Mouse (Mus musculus) embryonic fibroblast, embryonic 13.5 days (primary cell): ENCODE measurements around the gene Rarres2. TPM values are rescaled to one million over a fixed set of nuclear protein-coding genes. Genes with fewer than 3 reads are reported as not detected.

Experiments used
- H3K27ac ChIP-seq: 2 replicates; pipeline ENCODE4 v1.5.1; 2012; ENCODE audit warnings: low read length, control low read depth, inconsistent platforms; ENCODE audit not compliant: insufficient read depth
- H3K4me1 ChIP-seq: 2 replicates; pipeline ENCODE4 v1.6.1; 2011; ENCODE audit warnings: low read length; ENCODE audit not compliant: control insufficient read depth, insufficient read depth
- H3K4me3 ChIP-seq: 2 replicates; pipeline ENCODE4 v1.5.1; 2011; ENCODE audit warnings: mild to moderate bottlenecking, control low read depth, low read length; ENCODE audit not compliant: insufficient read depth
- CTCF ChIP-seq: IDR thresholded peaks from 2 replicates; pipeline ENCODE4 v1.5.1; 2011; ENCODE audit warnings: mild to moderate bottlenecking, control low read depth, low read length, moderate library complexity, borderline replicate concordance; ENCODE audit not compliant: insufficient read depth
- POLR2A ChIP-seq: IDR thresholded peaks from 2 replicates; pipeline ENCODE4 v1.6.1; 2011; ENCODE audit warnings: low read depth, mild to moderate bottlenecking, control low read depth, low read length, moderate library complexity
- polyA plus RNA-seq: library from polyadenylated mRNA; stranded (reverse); fragments of >200 nt; gene quantifications from 2 replicates; pipeline ENCODE4 v1.2.4, GENCODE M21; 2011; ENCODE audit warnings: low read depth; ENCODE audit not compliant: missing spikeins, insufficient read length

The Rarres2 gene
- polyA plus RNA-seq, 1 experiment, result 2.3 TPM

DNA sequence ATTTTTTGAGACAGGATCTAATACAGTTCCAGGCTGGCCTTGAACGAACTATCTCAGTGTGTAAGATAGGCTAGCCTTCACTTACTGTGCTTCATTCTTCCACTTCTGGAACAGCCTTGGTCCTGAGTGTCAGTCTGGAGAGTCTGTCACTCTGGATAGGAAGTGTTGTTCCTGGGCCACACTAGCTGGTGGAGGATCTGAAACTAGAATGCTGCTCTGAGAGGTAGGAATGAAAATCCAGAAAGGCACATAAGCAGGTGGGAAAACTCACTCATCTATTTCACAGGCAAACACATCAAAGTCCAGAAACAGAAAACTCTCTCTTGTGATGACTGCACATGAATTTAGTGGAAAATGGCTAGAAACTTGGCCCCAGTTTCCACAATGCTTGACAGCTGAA is 28.0 kb upstream of the Rarres2 start:
- Histone ChIP-seq H3K27ac (peak overlapping the region; percentile 44; the same call in 1 of the 2 replicates), H3K4me3 (no peak overlapping the region), H3K4me1 (peaks cover 8% of the 10 kb centered on the region)
- TF ChIP-seq CTCF (no peak), POLR2A (no peak)

GRCm38 (mm10) chr6:48597233-48597625 is 24.6 kb upstream of the Rarres2 start:
- Histone ChIP-seq H3K4me1 (peaks cover 4% of the 10 kb centered on the region; the same call in 1 of the 2 replicates), H3K4me3 (no peak overlapping the region), H3K27ac (no peak overlapping the region)
- TF ChIP-seq CTCF (no peak), POLR2A (no peak)

GRCm38 (mm10) chr6:48596545-48597232 is 24.1 kb upstream of the Rarres2 start:
- no peak overlapping the region for H3K27ac ChIP-seq
- H3K4me1 ChIP-seq, result peaks cover 4% of the 10 kb centered on the region; the same call in 1 of the 2 replicates
- H3K4me3 ChIP-seq, result no peak overlapping the region
- no peak for TF ChIP-seq CTCF
- no peak for TF ChIP-seq POLR2A

DNA sequence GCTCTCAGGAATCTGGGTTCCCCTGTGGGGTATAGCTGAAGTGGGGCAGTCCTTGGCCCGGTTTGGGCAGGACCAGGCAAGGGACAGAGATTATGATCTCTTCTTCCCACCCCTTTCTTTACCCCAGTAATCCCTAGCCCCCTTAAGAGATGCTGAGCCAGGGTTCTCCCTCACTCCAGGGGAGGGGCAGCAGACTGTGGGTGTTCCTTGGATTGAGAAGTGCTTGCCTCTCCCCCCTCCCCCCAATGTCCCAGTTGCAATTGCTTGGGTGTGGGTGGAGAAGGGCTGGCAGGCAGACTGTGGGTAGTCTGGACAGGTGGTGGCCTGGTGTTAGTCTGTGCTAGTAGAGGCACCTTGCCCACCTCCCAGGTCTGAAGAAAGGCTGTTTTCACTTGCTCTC is 22.7 kb upstream of the Rarres2 start:
- H3K4me3 ChIP-seq, result peak overlapping the region; percentile 73
- TF ChIP-seq POLR2A, result no peak
- no peak for TF ChIP-seq CTCF
- H3K27ac ChIP-seq, result no peak overlapping the region
- no peaks in the 10 kb centered on the region for H3K4me1 ChIP-seq

GRCm38 (mm10) chr6:48594043-48594738 is 21.6 kb upstream of the Rarres2 start:
- H3K4me3 ChIP-seq, result peak overlapping the region; percentile 73
- peak overlapping the region; percentile 53 for H3K27ac ChIP-seq
- TF ChIP-seq CTCF (no peak), POLR2A (0 out of 2 replicates have a peak, but pooled peaks have one; percentile 29)
- H3K4me1 ChIP-seq, result no peaks in the 10 kb centered on the region

GRCm38 (mm10) chr6:48593158-48594042 is 20.8 kb upstream of the Rarres2 start, which contains the start of the genes Repin1 and Gm44965:
Gene Repin1, plus strand, starts transcription at chr6:48593883.
Gene Gm44965, plus strand, starts transcription at chr6:48593941.
- peak within 1 kb of the TSS; percentile 53 for H3K27ac ChIP-seq
- H3K4me1 ChIP-seq, result no peaks in the 10 kb centered on the region
- TF ChIP-seq POLR2A (peak; percentile 42), CTCF (no peak)
- H3K4me3 ChIP-seq, result peak within 1 kb of the TSS; percentile 73

DNA sequence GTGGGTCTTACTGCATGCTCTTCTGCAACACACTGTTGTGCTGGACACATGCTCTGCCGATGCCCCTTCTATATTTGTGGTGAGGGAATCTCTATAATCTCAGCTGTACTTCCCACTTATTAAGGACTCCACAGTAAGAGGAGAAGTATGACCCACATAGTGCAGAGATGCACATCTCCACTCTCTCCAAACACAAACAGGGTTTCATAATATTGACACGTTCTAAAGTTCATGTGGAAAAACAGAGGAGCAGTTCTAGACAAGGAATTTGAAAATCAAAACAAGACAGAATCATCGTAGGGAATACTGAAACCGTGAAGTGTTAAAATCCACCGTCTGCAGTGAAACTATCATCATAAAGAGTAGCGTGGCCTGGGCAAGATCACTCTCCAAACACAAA is 19.3 kb upstream of the Rarres2 start:
- no peaks in the 10 kb centered on the region for H3K4me1 ChIP-seq
- TF ChIP-seq POLR2A (no peak), CTCF (no peak)
- no peak overlapping the region for H3K27ac ChIP-seq
- no peak overlapping the region for H3K4me3 ChIP-seq

DNA sequence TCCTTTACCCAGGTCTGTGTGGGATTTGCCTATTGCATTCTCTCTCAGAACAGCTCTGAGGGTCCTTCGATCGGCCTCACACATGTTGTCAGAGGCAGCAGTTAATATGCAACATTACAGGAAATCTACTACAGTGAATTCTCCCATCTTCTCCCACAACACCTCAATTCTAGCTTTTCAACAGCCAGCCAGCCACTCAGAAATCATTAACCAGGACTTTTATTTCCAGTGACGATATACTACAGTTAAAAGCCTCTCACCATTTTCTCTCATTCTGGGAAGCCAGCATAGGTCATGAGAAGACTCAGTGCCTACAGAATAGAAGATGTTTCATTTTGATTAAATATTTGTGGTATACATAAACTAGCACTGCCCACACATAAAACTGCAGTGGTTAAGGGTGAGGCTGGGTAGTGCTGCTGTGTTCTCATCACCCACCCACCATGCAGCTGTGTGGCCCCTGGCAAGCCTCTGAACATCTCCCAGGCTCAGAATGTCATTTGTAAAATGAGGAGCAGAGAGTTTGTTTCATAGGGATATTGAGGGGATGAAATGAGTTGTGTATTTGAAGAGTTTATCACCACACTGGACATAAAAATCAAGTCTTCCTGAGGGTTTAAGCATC is 18.7 kb upstream of the Rarres2 start:
- H3K4me3 ChIP-seq, result no peak overlapping the region
- no peak for TF ChIP-seq CTCF
- no peak for TF ChIP-seq POLR2A
- H3K4me1 ChIP-seq, result no peaks in the 10 kb centered on the region
- no peak overlapping the region for H3K27ac ChIP-seq

DNA sequence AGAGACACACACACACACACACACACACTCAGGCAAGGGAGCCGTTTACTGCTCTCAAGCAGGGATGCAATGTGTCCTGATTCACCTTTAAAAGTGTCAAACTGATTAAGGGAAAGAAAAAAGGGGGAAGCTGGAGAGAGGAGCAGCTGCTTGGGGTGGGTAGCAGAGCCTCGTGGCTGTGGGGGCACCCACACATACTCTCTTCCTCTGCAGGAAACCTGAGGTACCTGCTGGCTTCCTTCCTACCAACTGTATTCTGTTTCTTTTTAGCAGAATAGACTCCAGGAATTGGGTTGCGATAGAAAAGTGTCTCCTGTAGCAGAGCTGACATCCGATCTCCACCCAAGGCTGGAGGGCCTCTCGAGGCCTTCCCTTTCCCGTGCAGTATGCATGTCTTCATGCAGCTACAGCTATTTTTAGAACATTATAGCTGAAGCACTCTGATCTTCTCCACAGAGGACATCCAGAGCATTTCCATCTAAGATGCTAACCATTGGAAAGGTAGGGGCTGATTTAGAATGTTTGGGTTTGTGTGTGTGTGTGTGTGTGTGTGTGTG is 16.7 kb upstream of the Rarres2 start, which contains the start of gene Gm45021:
Gene Gm45021 (plus strand): TSS at position 417 of the 557 bp plus-strand sequence.
- no peak within 1 kb of the TSS for H3K27ac ChIP-seq
- no peak for TF ChIP-seq CTCF
- TF ChIP-seq POLR2A, result no peak
- no peak within 1 kb of the TSS for H3K4me3 ChIP-seq
- H3K4me1 ChIP-seq, result no peaks in the 10 kb centered on the region
